Comparison of ENCODE assay signal across 8 mouse cellular contexts in genomic region chr4:153481361-153482234, GRCm38 (mm10). TPM values are rescaled to one million over a fixed set of nuclear protein-coding genes. Genes with fewer than 3 reads are reported as not detected.
DNase-seq lines count a peak whose midpoint lies in the region; ATAC-seq lines count a peak whose summit lies in the region.

No protein-coding gene starts in this region.

- peak overlapping the region; percentile 87 for H3K27ac ChIP-seq in hindbrain, embryonic 14.5 days
- 0 out of 2 replicates have a peak overlapping the region, but pooled peaks have one; percentile 53 for H3K27ac ChIP-seq in neural tube, embryonic 11.5 days (ENCODE audit: low read depth, low read length)

- intact Hi-C loops in left cerebral cortex, postnatal 14 days (cut with DNase I), result loop anchor here (5.0 kb wide), 6 partner anchors 64 to 949 kb away; no protein-coding TSS in a partner anchor

- H3K4me2 ChIP-seq in hindbrain, embryonic 14.5 days (replicated peaks), result peak overlapping the region; percentile 85
- H3K4me2 ChIP-seq in neural tube, embryonic 11.5 days (ENCODE audit: low read depth), result peak overlapping the region; percentile 95

- no peaks in the 10 kb centered on the region for H3K9me3 ChIP-seq in hindbrain, embryonic 14.5 days (ENCODE audit: control insufficient read depth, low read length)
- H3K9me3 ChIP-seq in neural tube, embryonic 11.5 days (ENCODE audit: control insufficient read depth, low read length), result no peaks in the 10 kb centered on the region

- H3K36me3 ChIP-seq in hindbrain, embryonic 14.5 days (replicated peaks; ENCODE audit: control insufficient read depth, insufficient read depth), result no peaks in the 10 kb centered on the region
- H3K36me3 ChIP-seq in neural tube, embryonic 11.5 days (ENCODE audit: control insufficient read depth, insufficient read depth, low read length), result no peaks in the 10 kb centered on the region

- H3K9ac ChIP-seq in hindbrain, embryonic 14.5 days, result peak overlapping the region; percentile 89
- peak overlapping the region; percentile 78 for H3K9ac ChIP-seq in neural tube, embryonic 11.5 days (ENCODE audit: low read length)

- peaks cover 56% of the 10 kb centered on the region for H3K4me1 ChIP-seq in hindbrain, embryonic 14.5 days (replicated peaks; ENCODE audit: control insufficient read depth, insufficient read depth, low read length)
- peaks cover 36% of the 10 kb centered on the region for H3K4me1 ChIP-seq in neural tube, embryonic 11.5 days (ENCODE audit: control insufficient read depth, insufficient read depth, low read length)

- H3K4me3 ChIP-seq in hindbrain, embryonic 14.5 days (replicated peaks; ENCODE audit: low read length), result peak overlapping the region; percentile 68
- H3K4me3 ChIP-seq in neural tube, embryonic 11.5 days (ENCODE audit: low read depth, low read length), result peak overlapping the region; percentile 65

- DNase-seq in kidney, postnatal 4 days, result peak; percentile 28 to 40
- DNase-seq in kidney, postnatal 14 days, result no peak
- peak; percentile 39 for DNase-seq in embryo, embryonic 9.5 days (ENCODE audit: extremely low spot score)
- no peak for DNase-seq in hindbrain, embryonic 14.5 days (ENCODE audit: low spot score)
- DNase-seq in neural tube, embryonic 11.5 days (ENCODE audit: low spot score), result peak; percentile 45
- no peak for DNase-seq in spleen, adult 18-20 months
- DNase-seq in left cerebral cortex, postnatal 14 days (ENCODE audit: low spot score in 2 of 2), result no peak
- no peak for DNase-seq in heart, adult 11 months

- no peaks in the 10 kb centered on the region for H3K27me3 ChIP-seq in hindbrain, embryonic 14.5 days (ENCODE audit: control insufficient read depth, insufficient read depth, low read length)
- H3K27me3 ChIP-seq in neural tube, embryonic 11.5 days (ENCODE audit: control insufficient read depth, insufficient read depth, low read length), result peaks cover 28% of the 10 kb centered on the region

- WGBS in hindbrain, embryonic 14.5 days, result under 1% methylated on average over 71 of the region's 71 CpGs
- 2% methylated on average over 50 of the region's 71 CpGs for WGBS in neural tube, embryonic 11.5 days

- ATAC-seq in hindbrain, embryonic 14.5 days (ENCODE audit: low FRiP score), result no peak
- ATAC-seq in neural tube, embryonic 11.5 days (ENCODE audit: insufficient read depth, low FRiP score, low TSS enrichment), result peak; percentile 18; the same call in 1 of the 2 replicates

RNA-seq across cellular contexts. Expression of gene Ajap1, which starts 1.0 kb away (rescaled TPM):
- 16.3 and 18.5 TPM in 2 replicates for polyA plus RNA-seq in hindbrain, embryonic 14.5 days (2014; fragmentation: Nextera tagmentation; extraction: Ambion mirVana)
- 3.3 and 5.0 TPM in 2 replicates for polyA plus RNA-seq in neural tube, embryonic 11.5 days (2014; fragmentation: Nextera tagmentation; extraction: Ambion mirVana)
- 10 to 100 TPM; 55.6 to 59.1 TPM for total RNA-seq in left cerebral cortex, postnatal 14 days (2021)

Comparison
In these comparisons a context has a peak if more than half of its experiments do, and no peak if none do; other contexts are left out.
1. DNase-seq: peak in kidney, postnatal 4 days (2 of 2), embryo, embryonic 9.5 days (single experiment) and neural tube, embryonic 11.5 days (single experiment); none in kidney, postnatal 14 days (single experiment), hindbrain, embryonic 14.5 days (single experiment), spleen, adult 18-20 months (0 of 2), left cerebral cortex, postnatal 14 days (0 of 2) and heart, adult 11 months (single experiment).